Mouse (Mus musculus): ENCODE measurements around the gene Lsm7.

Gene Lsm7

DNA sequence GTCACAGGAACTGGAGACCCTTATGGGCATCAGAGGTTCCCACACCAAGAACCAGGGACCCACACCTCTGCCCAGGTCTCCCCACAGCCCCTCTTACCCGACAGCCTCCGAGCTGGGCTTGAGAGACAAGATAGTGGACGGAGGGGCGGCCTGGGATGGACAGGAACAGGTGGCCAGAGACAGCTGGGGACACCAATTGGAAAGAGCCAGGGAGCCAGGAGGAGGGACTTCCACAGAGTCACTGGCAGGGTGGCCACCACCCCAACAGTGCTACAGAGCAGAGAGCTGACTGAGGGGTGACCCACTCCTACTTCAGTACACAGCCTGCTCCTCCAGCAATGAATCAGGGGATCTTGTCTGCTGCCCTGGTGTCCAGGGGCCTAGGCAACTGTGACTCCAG is 41.6 kb downstream of the Lsm7 start, which contains the start of gene Jsrp1:
Gene Jsrp1, minus strand, starts transcription at position 133 of the 400 bp plus-strand sequence.
- DNase-seq (ENCODE audit: low read depth), result no peak

DNA sequence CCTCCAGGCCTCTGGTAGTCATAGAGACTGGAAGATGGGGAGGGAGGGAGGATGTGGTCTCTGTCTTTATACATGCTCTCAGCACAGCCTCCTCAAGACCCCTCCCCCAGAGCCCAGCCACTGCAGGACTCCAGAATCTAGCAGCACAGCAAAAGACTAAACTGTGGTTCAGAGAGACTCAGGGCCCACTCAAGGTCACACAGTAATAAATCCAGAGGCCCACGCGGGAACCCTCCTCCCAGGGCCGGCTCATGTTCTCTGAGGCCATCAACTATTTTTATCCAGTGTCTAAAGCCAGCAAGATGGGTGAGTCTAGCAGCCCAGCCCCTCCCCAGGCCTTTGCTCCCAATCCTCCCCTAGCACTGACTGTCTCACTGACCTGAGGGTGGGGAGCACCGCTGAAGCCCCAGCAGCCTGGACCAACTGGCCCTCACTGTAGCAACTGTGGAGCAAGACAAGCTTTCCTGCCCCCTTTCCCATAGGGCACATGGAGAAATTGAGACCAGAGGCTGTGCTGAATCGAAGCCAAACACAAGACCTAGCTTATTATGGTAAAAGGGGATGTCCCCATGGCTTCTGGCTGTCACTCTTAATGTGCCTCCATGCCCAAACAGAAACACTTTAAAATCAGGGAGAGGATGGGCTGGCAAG is 42.5 kb downstream of the Lsm7 start:
- DNase-seq (ENCODE audit: low read depth), result no peak

GRCm38 (mm10) chr10:80810084-80810483 is 44.9 kb downstream of the Lsm7 start:
- DNase-seq (ENCODE audit: low read depth), result no peak

GRCm38 (mm10) chr10:80808985-80809632 is 45.9 kb downstream of the Lsm7 start:
- DNase-seq (ENCODE audit: low read depth), result no peak

DNA sequence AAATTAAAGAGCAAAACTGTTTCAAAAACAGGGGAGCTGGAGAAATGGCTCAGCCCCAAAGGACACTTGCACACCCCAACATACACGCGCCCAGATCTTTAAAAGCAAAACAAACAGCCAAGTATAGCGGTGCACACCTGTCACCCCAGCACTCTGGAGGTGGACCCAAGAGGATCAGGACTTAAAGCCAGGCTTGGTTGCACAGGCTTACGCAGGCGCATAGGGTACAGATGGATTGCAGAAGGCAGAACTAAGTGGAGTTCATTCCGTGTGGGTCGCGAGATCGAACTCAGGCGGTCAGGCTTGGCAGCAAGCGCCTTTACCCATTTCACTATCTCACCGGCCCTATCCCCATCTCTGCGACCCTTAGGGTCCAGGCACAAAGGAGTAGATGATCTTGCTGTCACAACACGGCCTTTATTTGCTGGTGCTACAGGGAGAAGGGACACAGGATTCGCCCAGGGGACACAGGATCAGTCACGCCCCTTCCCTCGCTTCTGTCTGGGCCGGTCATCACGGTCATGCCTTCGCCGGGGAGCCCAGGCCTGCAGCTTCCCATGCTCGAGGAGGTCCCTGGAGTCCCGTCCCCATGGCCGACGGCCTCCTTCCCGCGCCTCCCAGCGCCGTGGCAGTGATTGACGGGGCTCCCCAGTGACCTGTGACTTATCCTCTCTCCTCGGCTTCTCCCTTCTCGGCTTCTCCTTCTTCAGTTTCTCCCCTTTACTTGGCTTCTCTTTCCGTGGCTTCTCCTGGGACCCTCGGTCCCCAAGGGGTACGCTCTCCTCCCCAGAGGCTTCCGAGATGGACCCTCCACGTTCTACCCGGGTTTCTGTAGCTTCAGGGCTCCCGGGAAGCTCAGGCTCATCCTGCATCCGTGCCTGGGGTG is 46.7 kb downstream of the Lsm7 start:
- no peak for DNase-seq (ENCODE audit: low read depth)

GRCm38 (mm10) chr10:80807057-80807627 is 47.9 kb downstream of the Lsm7 start:
- no peak for DNase-seq (ENCODE audit: low read depth)

DNA sequence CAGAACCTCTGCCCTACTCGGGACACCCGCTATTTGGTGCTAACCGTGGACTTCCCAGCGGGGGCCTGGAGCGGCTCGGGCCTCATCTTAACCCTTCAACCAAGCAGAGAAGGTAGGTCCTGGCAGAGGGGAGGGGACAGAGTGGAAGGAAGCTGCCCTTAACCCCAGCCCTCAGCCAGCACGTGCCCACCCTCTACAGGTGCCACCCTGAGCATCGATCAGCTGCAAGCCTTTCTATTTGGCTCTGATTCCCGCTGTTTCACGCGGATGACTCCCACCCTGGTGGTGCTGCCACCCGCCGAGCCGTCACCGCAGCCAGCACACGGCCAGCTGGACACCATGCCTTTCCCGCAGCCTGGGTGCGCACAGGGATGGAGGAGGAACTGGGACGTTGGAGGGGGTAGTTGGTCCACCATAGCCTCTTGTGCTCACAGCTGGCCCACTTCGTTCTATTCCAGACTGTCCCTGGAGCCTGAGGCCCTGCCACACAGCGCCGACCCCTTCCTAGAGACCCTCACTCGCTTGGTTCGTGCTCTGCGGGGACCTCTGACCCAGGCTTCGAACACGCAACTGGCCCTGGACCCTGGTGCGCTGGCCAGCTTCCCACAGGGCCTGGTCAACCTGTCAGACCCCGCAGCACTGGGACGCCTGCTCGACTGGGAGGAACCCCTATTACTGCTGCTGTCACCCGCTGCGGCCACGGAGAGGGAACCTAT is 48.5 kb downstream of the Lsm7 start:
- no peak for DNase-seq (ENCODE audit: low read depth)

DNA sequence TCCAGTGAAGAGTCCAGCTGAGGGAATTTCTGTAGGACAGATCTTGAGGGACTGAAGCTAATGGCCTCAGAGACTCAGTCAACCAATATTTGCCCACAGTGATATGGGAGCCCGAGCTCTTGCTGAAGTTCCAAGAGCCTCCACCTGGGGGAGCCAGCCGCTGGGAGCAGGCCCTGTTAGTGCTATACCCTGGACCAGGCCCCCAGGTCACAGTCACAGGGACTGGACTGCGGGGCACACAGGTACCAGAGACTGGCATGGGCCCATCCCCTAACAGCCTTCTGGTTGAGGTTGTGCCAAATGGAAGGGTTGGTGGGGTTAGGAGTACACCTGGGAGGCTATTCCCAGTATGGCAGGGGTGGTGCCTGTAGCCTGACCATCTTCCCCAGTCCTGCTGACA is 49.1 kb downstream of the Lsm7 start:
- DNase-seq (ENCODE audit: low read depth), result no peak

- no peak for DNase-seq (ENCODE audit: low read depth)
Measured at GRCm38 (mm10) chr10:80805322-80805721, 49.7 kb downstream of the Lsm7 start.

GRCm38 (mm10) chr10:80804916-80805315 is 50.1 kb downstream of the Lsm7 start, which contains the start of gene Amh:
Gene Amh, plus strand, starts transcription at chr10:80805243.
- DNase-seq (ENCODE audit: low read depth), result no peak

GRCm38 (mm10) chr10:80804340-80804739 is 50.7 kb downstream of the Lsm7 start:
- DNase-seq (ENCODE audit: low read depth), result no peak

DNA sequence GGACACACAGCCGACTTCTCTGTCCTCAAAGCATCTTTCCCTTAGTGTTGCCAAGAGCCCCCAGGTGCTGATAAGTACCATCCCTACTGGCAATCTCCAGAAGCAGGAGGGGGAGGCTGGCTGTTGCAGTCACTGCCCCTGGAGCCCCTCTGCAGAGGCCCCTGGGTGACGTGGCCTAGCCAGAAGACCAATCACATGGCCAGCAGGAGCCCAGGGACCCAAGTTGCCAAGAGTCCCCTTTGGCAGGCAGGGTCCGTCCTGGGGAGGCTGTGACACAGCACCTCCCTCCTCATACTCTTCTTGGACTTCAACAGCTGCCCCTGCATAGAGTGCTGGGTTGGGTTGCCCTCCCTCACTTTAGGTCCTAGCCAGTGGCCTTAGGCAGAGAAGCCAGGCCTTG is 52.0 kb downstream of the Lsm7 start:
- DNase-seq (ENCODE audit: low read depth), result no peak
